Mouse (Mus musculus): Measurements from ENCODE around the gene Bola1. TPM values are rescaled to one million over a fixed set of nuclear protein-coding genes. Genes with fewer than 3 reads are reported as not detected.
A peak's percentile ranks its signal among the peaks of the same experiment; 100 is the strongest.
"Not testable (repeated sequence)": the region's sequence is repeated elsewhere in the genome, so short reads cannot be mapped to it uniquely, and the experiment has no call there.

Gene Bola1
- polyA plus RNA-seq, 1 experiment = 48.1 TPM

DNA sequence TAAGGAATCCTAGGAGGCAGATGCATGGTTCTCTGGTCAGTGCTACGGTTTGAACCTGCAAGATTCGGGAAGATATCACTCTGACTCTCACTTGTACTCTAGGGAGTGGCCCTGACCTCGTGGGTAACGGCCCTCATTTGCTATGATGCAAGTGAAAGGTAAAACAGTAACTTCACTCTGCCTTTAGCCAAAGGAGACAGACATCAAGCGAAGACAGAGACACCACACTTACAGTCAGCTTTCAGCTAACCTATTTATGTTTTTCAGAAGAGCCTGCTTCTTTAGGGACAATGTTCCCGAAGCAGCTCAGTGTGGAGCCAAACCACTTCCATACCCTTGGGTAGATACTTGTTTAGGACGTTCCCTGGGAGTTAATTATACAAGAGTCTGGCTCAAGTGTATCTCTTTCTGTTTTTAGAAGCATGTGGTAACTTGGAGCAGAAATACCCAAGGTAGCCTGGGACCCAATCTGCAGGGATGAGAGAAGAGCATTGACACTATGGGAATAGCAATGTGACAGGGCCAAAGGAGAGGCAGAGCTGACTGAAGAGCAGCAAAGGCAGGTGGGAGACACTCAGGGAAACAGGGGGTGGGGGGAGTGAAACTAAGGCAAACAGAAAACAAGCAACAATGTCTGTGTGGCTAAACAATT, 24.5 kb upstream of the Bola1 start:
- TF ChIP-seq POLR2A (IDR thresholded peaks at IDR 0.05; ENCODE audit: borderline replicate concordance, extremely low read depth, insufficient read depth, insufficient read length, poor library complexity, severe bottlenecking) = no peak
- no peak for TF ChIP-seq CTCF (IDR thresholded peaks at IDR 0.05; ENCODE audit: borderline replicate concordance, extremely low read depth, insufficient read depth, insufficient read length)
- DNase-seq (ENCODE audit: low read depth) = no peak

DNA sequence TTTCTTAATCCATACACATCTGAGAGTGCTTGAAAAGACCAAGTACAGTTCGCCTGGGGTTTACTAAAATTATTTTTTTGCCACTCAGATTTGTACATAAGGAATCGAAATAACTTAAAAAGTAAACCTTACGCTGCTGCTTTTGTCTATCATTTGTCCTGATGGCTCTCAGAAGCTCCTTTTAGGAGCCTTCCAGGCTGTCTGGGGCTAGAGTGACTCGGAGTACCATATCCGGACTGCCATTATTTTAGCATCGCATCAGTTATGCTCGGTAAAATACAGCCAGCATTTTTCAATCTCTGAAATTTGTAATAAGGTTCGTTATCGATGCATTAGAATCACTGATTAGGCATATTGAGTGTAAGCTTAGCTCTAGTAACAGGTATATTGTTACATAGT, 21.3 kb upstream of the Bola1 start:
- DNase-seq (ENCODE audit: low read depth) = no peak
- TF ChIP-seq POLR2A (IDR thresholded peaks at IDR 0.05; ENCODE audit: borderline replicate concordance, extremely low read depth, insufficient read depth, insufficient read length, poor library complexity, severe bottlenecking) = no peak
- no peak for TF ChIP-seq CTCF (IDR thresholded peaks at IDR 0.05; ENCODE audit: borderline replicate concordance, extremely low read depth, insufficient read depth, insufficient read length)

DNA sequence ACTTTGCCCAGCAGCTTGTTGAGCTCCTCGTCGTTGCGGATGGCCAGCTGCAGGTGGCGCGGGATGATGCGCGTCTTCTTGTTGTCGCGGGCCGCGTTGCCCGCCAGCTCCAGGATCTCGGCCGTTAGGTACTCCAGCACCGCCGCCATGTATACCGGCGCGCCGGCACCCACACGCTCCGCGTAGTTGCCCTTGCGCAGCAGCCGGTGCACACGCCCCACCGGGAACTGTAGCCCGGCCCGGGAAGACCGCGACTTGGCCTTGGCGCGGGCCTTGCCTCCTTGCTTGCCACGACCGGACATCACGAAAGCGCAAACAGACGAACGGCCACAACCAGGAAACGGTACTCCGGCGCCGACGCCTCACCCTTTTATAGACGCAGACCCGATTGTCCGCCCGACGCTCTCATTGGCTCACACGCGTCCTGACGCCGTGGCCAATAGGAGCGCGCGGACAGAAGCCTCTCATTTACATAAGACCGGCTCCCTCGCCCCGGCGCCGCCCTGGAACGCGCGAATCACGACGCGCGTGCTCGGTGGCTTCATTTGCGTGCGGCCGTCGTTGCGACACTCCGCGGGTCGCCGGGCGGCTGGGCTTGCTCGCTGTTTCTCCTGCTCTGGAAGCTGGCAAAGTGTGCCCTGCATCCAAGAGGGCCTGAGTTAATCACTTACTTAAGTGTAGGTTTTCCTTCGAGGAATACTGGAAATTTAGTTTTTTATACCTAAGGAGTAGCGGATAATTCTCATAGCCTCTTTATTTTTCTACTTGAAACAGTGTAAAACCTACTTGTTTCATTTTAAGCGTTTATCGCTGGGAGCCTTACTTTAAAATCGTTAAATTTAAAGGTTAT, 20.7 kb upstream of the Bola1 start, which contains the start of gene Hist2h2aa2:
Gene Hist2h2aa2, minus strand, starts transcription at position 328 of the 850 bp plus-strand sequence.
- peak; percentile 91 for DNase-seq (ENCODE audit: low read depth)

GRCm38 (mm10) chr3:96238954-96239793, 19.7 kb upstream of the Bola1 start, which contains the start of gene Hist2h3c2:
Hist2h3c2 (minus strand) TSS chr3:96239127.
- not testable (repeated sequence) for DNase-seq (ENCODE audit: low read depth)

DNA sequence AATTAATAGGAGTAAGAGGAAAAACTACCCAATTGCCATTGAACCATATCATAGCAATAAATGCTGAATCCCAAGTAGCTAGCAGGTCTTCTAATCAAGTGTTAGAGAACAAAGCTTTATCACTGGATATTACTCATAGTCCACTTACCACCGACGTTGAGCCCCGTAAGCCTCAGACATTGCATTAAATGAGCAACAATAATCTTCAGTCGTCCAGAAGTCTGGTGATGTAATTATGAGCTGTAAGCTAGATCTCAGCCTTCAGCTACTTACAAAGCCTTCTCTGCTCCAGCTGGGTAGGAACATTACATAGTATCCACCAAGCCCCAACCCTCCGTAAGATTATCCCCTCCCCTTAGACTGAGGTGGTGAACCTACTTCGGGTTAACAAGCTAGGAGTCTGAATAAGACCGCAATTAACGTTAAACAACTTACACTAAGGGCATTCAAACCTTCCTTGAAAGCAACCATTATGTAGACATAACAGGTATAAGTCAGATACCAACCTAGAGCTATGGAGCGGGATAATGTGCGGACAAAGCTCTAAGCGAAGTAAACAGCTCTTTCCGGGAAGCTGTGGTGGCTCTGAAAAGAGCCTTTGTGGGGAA, 18.5 kb upstream of the Bola1 start:
- no peak for TF ChIP-seq CTCF (IDR thresholded peaks at IDR 0.05; ENCODE audit: borderline replicate concordance, extremely low read depth, insufficient read depth, insufficient read length)
- DNase-seq (ENCODE audit: low read depth) = peak; percentile 41

DNA sequence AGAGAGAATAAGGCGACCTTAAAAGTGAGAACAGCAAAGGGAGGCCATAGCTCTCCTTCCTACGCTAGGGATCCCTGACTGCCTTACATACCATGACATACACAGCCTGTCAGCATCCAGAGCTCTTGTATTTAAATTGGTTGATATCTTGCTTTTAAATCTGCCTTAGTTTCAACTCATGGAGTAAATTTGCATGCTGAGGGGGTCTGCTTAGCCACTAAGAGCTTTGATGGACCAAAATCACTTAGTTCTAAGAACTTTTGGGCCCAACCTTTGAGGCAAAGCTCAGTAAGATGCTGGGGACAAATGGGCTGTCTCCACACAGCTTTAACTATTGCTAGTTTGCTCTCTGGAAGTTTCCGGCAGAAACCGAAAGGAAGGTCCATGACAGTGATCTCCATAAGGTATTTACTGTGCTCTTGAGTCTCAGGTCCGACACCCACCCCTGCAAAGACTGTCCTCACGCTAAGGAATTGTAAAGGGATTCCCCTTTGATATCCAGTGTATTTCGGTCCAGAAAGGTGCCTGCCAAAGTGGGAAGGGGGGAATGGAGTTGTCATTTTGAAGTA, 17.9 kb upstream of the Bola1 start:
- peak; percentile 25 for DNase-seq (ENCODE audit: low read depth)
- TF ChIP-seq CTCF (IDR thresholded peaks at IDR 0.05; ENCODE audit: borderline replicate concordance, extremely low read depth, insufficient read depth, insufficient read length) (no peak), POLR2A (IDR thresholded peaks at IDR 0.05; ENCODE audit: borderline replicate concordance, extremely low read depth, insufficient read depth, insufficient read length, poor library complexity, severe bottlenecking) (no peak)

GRCm38 (mm10) chr3:96236834-96237334, 17.4 kb upstream of the Bola1 start:
- TF ChIP-seq POLR2A (IDR thresholded peaks at IDR 0.05; ENCODE audit: borderline replicate concordance, extremely low read depth, insufficient read depth, insufficient read length, poor library complexity, severe bottlenecking) = no peak
- TF ChIP-seq CTCF (IDR thresholded peaks at IDR 0.05; ENCODE audit: borderline replicate concordance, extremely low read depth, insufficient read depth, insufficient read length) = no peak
- no peak for DNase-seq (ENCODE audit: low read depth)

- no peak for DNase-seq (ENCODE audit: low read depth)
- TF ChIP-seq POLR2A (IDR thresholded peaks at IDR 0.05; ENCODE audit: borderline replicate concordance, extremely low read depth, insufficient read depth, insufficient read length, poor library complexity, severe bottlenecking) (no peak), CTCF (IDR thresholded peaks at IDR 0.05; ENCODE audit: borderline replicate concordance, extremely low read depth, insufficient read depth, insufficient read length) (no peak)
These were observed 16.3 kb upstream of the Bola1 start for GRCm38 (mm10) chr3:96235836-96236235.

- TF ChIP-seq CTCF (IDR thresholded peaks at IDR 0.05; ENCODE audit: borderline replicate concordance, extremely low read depth, insufficient read depth, insufficient read length) (no peak), POLR2A (IDR thresholded peaks at IDR 0.05; ENCODE audit: borderline replicate concordance, extremely low read depth, insufficient read depth, insufficient read length, poor library complexity, severe bottlenecking) (no peak)
- no peak for DNase-seq (ENCODE audit: low read depth)
These were observed 15.4 kb upstream of the Bola1 start for GRCm38 (mm10) chr3:96234914-96235313.

DNA sequence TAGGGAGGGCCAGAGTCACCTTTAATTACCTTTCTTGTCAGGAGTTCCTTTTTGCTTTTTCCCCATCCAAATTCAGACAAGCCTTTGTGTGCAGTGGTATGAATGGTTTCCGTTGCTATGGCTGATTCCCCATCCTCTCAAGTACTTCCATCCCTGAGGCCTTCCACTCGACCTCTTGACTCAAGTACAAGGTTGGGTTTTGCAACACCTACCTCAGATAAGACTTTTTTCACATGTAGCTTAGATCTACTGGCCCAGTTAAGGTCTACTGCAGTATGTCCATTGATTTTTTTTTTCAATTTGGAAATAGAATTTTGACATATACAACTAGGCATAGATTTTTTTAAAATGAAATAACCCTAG, 12.2 kb upstream of the Bola1 start:
- no peak for TF ChIP-seq CTCF (IDR thresholded peaks at IDR 0.05; ENCODE audit: borderline replicate concordance, extremely low read depth, insufficient read depth, insufficient read length)
- TF ChIP-seq POLR2A (IDR thresholded peaks at IDR 0.05; ENCODE audit: borderline replicate concordance, extremely low read depth, insufficient read depth, insufficient read length, poor library complexity, severe bottlenecking) = no peak
- no peak for DNase-seq (ENCODE audit: low read depth)

Data from brain, embryonic 14.5 days (tissue).